Mouse (Mus musculus): ENCODE measurements at regions not wholly inside any gene's neighbourhood (a gene's known extent, or its start where the extent isn't known, plus 50 kb on each side); places are given as distances from the start of the nearest gene placed in this dataset.
A peak's percentile ranks its signal among the peaks of the same experiment; 100 is the strongest.

DNA sequence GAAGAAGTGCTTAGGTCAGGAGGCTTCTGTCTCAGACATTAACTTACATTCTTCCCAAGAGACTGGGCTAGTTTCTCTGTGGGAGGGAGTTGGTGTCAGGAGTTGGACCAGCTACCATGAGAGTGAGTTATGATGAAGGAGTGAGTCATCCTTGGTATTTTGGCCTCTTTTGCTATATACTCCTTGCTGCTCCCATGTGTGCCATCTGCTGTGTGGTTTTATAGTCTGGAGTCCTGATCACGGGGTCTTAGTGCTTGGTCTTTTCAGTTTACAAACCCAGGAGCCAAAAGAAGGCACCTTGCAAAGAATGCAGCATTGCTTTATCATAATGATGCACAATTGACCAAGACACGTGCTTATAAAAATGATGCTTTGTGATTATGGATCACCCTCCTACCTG, 56.6 kb downstream of the Zfp503 start:
- DNase-seq (ENCODE audit: low spot score in 2 of 2), result peak; percentile 41 to 62

GRCm38 (mm10) chr14:21931944-21932343, 57.5 kb downstream of the Zfp503 start:
- DNase-seq (ENCODE audit: low spot score in 2 of 2), result peak in 1 of 2 experiments; percentile 23

DNA sequence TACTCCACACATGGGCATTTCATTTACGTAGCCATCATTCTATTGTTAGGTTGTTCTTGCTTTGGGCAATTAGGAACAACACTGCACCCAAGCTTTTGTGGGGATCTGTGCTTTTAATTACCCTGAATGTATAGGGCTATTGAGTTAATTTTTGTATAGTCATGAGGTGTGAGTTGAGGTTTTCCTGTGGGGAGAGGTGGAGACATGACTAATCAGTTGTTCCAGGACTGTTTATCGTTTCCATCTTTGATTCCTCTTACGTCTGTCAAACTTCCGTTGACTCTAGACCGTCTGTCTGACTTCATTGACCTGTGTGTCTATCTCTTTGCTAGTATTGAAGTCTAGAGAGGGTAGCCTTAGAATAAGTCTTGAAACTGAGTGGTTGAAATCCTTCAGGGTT, 60.4 kb downstream of the Zfp503 start:
- DNase-seq (ENCODE audit: low spot score in 2 of 2), result no peak

GRCm38 (mm10) chr14:21916671-21917070, 67.9 kb upstream of the Comtd1 start:
- no peak for DNase-seq (ENCODE audit: low spot score in 2 of 2)

- no peak for DNase-seq (ENCODE audit: low spot score in 2 of 2)
Measured at GRCm38 (mm10) chr14:21904498-21905395, 56.0 kb upstream of the Comtd1 start.

DNA sequence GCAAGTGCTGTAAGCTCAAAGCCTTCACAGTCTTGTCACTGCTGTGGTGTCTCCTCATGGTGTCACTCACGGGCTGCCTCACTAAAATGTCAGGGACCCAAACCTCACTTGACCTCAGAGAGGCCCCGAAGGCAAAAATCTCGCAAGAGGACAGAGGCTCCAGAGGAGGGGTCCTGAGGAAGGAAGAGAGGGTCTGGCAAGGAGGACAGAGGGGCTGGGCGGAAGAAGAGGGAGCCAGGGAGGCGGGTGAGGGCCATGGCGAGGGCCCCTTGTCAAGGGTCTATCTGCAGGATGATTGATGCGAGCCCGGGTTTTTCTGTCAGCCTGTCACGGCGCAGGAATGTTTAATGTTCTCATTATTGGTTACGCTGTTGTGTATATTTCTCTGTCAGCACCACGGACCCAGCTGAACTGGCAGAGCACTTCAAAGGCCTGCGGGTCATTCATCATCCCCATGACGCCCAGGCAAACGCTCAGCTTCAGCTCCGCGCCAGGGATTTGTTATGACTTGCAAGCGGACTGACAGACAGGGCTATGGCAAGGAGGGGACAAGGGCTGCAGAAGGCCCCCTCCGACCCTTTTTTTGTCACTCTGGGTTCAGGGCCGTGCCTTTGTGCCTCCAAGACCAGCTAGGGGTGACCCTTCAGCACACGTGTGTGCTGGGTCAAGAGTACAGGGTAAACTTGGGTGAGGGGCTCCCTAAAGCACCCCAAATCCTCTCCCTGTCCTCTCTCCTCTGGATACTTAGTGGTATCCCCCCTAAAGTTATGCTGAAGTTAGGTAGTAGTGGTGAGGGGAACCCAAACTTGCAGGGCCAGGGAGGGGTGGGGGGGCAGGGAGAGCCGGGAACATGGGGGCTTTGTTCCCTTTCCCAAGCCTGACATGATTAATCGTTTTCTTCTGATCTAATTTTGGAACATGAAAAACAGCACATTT, 55.1 kb upstream of the Comtd1 start:
- no peak for DNase-seq (ENCODE audit: low spot score in 2 of 2)

GRCm38 (mm10) chr14:21902856-21903255, 54.1 kb upstream of the Comtd1 start:
- DNase-seq (ENCODE audit: low spot score in 2 of 2), result no peak

- no peak for DNase-seq (ENCODE audit: low spot score in 2 of 2)
Measured at GRCm38 (mm10) chr14:21902456-21902855, 53.7 kb upstream of the Comtd1 start.

- no peak for DNase-seq (ENCODE audit: low spot score in 2 of 2)
Measured at GRCm38 (mm10) chr14:21900951-21901350, 52.2 kb upstream of the Comtd1 start.

GRCm38 (mm10) chr14:21900516-21900915, 51.7 kb upstream of the Comtd1 start:
- no peak for DNase-seq (ENCODE audit: low spot score in 2 of 2)

Measured in right cerebral cortex, postnatal 36 days (tissue).